Mouse (Mus musculus): ENCODE measurements around the gene Acap1. TPM values are rescaled to one million over a fixed set of nuclear protein-coding genes. Genes with fewer than 3 reads are reported as not detected.
A peak's percentile ranks its signal among the peaks of the same experiment; 100 is the strongest.

Acap1 gene
- total RNA-seq, 2 experiments from 2014 or later, result 2.8 to 3.2 TPM

- DNase-seq, result peak; percentile 95
Observed at GRCm38 (mm10) chr11:69901406-69901846, 6.1 kb upstream of the Acap1 start.

DNA sequence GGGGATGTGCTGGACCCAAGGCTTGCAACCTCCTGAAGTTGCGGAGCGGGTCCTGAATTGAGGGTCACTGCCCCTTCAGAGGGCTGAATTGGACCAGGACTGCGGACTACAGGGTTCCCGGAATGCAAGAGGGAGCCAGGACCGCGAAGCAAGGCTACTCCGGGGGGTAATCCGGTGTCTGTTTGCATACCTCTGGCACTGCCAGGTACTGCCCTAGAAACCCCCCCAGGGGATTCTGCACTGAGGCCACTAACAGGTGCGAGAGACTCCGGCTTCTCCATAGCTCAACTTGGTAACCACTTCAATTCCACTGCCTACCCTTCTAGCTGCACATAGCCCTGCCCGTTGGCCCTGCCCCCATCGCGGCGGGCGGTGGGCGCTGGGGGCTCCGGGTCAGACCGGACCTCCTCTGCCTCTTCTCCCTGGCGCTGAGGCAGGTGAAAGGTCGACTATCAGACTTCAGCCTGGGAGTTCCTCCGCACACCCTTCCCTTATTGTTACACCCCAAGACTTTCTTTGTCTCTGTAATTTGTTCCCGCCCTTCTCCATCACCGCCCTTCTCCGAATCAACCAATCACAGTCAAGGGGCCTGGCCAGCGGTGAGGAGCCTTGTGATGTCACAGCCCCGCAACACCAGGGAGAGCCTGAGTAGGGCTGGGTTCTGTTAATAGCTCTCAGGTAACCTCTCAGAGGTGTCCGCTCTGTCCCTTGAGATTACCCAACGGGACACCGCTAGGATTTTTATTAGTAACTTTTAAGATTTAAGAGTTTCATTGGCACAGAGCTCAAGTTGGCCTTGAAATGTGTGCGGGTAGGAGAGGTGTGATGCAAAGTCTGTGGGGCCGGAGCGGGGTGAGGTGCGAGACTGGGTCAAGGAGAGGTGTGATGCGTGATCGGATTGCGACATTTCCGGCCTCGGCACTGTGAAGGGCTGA, 5.4 kb upstream of the Acap1 start, which contains the start of the genes 2810408A11Rik and Neurl4:
TSS of gene 2810408A11Rik (minus strand) at position 517 of the 935 bp plus-strand sequence.
TSS of gene Neurl4 (plus strand) at position 602 of the 935 bp plus-strand sequence.
- DNase-seq, result peak; percentile 90

DNA sequence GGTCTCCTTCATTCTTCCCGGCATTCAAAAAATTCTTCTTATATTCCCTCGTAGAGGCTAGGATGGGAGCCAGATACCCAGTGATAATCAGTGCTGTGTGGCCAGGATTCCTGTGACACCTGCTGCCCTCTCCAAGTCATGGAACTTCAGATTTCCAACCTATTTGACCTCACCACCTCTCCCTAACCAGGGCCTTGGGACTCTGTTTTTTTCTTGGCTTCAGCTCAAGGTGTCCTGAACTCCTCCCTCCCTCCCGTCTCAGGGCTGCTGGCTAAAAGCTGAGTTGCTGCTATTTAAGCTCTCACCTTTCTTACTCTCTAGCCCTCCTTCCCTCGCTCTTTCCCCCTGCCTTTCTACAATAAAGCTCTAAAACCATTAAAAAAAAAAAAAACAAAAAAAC, 4.5 kb upstream of the Acap1 start:
- DNase-seq, result no peak

DNA sequence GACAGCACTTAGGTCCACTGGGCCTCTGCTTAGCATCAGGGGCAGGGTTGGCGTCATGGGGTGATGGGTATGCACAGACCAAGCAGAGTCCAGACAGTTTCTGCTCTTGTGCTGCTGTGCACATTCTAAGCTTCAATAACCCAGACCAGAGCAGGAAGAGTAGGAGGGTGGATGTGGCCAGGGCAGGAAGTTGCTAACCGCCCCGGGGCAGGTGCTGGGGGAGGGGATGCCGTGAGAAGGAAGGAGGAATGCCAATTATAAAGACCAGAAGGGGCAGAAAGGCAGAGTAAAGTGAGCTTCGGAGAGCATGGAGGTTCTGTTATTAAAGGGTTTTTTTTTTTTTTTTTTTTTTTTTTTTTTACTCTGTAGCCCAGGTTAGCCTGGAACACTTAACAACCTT, 668 bp downstream of the Acap1 start:
- no peak for DNase-seq

GRCm38 (mm10) chr11:69891482-69891881, 3.9 kb downstream of the Acap1 start:
- peak; percentile 71 for DNase-seq

DNA sequence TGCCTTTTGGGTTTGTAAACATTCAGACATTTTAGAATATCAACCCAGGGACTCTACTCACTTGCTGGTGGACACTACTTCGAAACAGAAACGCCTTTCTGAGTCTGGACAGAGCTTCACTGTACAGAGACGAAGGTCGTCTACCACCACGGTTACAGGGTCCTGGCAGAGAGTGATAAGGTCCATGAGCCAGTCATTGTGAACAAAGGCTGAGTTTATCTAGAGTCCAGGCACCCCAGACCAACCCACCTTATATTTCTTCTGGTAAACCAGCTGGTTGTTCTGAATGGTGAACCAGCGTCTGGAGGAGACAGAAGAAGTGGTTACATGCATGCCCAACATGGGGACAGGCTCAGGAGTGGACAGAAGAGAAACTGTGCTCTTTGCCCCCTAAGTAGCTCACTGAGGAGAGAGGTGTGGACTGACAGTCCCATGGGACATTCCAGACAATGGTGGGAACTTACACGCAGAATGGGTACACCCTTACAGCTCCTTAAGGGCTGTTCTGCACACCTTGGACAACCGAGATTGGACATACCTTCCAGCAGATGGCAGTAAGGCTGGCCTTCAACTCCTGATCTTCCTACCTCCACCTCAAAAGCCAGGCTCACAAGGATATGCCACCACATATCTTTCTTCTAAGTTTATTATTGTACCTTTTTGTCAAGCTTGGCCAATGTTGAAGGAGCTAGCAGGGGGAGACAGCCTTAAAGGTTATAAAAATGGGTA, 8.3 kb downstream of the Acap1 start:
- DNase-seq, result no peak

DNA sequence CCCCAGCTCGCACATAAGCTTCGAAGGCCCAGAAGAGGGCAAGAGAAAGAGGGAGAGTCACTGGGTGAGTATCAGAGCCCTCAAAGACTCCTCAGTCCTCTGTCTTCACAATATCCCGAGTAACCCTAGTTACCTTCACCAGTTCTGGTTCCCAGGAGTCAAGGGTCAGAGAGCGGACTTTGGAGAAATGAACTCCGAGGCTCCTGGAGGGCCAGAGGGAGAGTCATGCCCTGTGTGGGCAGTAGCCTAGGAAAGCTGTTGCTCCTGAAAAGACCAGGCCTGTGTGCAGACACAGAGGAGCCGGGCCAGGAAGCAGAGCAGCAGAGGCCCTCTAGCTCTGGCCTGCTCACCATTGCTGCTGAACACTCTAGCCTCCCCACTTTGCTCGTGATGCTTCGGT, 10.7 kb downstream of the Acap1 start:
- DNase-seq, result no peak

- no peak for DNase-seq
Observed at GRCm38 (mm10) chr11:69884240-69884639, 11.1 kb downstream of the Acap1 start.

DNA sequence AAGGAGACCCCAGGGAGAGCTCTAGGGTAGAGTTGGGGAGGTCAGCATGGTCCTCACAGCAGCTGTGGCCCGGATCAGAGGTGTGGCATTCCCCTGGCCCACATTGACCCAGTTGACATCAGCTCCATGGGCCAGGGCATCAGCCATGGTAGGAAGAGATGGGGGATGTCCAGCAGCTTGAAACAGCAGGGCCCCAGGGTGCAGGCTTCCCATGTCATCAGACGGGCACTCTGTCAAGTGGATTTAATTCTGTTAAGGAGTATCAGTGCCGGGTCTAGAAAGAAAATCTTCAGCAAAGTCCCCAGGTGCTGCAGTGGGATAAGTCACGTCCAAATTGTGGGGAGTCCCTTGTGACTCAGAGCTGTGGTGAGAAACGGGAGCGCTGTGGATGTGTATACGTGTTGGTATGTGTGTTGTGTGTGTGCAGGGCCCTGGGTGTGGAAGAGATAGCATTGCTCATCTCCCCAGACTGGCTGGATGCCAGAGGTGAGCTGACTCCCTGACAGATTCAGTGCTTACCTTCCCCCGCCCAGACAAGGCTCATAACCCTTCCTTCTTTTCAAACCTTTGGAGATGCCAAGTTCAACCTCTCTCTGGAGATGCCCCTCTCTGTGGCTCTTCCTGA, 11.7 kb downstream of the Acap1 start:
- DNase-seq, result peak; percentile 37

DNA sequence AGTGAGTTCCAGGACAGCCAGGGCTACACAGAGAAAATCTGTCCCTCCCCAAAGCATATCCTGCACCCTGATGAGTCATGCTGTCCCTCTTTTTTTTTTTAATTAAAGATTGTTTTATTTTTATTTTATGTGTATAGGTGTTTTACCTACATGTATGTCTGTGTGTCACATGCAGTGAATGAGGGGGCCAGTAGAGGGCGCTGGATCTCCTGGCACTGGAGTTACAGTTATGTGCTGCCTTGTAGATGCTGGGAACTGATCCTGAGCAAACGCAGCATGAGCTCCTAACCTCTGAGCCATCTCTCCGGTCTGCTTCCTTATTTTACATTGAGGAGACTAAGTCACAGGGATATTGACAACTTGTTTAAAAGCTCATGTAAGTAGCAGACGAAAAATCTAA, 12.3 kb downstream of the Acap1 start:
- DNase-seq, result peak; percentile 41

GRCm38 (mm10) chr11:69881787-69882670, 13.3 kb downstream of the Acap1 start:
- no peak for DNase-seq

DNA sequence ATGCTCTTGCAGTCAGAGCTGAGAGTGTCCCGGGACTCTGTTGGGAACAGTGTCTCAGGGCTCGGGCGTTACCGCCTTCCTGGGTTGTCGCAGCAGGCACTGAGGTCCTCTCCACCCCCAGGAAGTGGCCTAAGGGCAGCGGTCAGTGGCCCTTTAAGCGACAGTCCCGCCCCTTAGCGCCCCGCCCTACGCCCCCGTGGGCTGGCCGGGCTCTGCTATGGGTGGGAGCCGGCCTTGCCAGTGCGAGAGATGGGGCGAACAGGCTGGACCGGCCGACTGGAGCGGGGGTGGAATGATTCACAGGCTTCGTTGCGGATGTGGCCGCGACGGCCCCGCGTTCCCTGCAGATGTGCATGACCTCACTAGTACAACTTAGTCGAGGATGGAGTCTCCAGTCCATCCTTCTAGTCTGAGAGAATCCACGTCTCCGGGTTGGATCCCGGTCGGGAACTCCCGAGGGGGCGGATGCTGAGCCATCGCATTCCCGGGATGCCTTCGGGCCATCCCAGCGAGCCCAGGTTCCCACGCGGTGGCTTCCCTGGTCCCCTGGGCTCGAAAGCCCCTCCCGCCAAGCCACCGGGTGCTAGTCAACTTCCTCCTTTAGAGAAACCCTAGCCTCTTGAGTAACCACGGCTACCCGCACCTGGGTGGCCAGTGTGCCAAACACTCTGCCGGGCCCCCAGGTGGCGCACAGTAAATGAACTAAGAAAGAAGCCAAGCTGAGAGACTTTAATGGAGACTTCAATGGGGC, 14.3 kb downstream of the Acap1 start, which contains the start of gene Kctd11:
TSS of gene Kctd11 (minus strand) at position 554 of the 751 bp plus-strand sequence.
- peak; percentile 91 for DNase-seq

DNA sequence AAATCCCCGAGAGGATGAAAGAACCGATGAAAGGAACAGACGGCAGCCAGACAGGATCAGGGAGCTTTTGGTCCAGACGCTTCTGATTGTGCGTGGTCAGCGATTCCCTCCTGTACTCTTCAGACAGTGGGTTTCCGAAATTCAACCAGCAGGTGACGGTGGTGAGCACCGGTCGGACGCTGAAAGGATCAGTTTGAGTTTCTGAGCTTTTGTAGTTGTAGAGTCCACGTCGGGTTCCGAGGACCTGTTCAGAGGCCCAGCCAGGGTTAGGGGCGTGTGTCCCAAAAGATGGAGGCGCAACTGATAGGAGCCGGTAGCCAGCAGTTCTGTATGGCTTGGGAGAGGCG, 14.9 kb downstream of the Acap1 start:
- peak; percentile 82 for DNase-seq

DNA sequence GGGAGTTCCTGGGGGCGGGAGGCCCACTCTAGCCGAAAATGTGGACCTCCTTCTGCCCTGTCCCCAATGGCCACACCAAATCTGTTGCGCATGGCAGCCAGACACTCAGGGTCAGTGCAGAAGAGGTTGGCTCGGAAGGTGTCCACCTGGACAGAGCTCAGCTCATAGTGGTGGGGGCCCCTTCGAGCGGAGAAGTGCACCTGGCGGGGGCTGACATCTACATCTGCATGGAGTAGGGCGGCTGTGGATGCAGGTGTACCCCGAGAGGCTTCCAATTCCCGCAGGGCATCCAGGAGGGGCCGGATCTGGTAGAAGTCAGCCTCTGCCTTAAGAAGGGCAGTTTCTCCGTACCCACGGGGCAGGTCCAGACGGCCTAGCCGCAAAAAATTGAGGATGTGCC, 15.6 kb downstream of the Acap1 start:
- no peak for DNase-seq

DNA sequence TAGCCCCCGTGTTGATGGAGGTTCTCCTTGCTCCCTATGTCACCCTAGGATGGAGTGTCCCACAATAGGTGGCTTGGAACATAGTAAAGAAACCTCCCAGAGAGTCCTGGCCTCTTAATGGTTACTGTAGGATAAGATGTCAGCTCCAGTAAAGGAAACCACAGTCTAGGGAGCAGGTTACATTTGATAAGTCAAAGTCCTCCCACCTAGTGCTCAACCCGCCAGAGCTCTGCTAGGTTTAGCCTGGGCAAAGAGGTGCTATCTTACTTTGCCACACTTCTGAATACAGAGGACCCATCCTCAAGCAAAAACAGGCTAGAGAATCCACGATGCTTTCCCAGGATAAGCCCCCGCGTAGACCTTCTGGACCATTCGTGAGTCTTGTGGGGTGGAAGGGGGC, 16.4 kb downstream of the Acap1 start:
- no peak for DNase-seq

DNA sequence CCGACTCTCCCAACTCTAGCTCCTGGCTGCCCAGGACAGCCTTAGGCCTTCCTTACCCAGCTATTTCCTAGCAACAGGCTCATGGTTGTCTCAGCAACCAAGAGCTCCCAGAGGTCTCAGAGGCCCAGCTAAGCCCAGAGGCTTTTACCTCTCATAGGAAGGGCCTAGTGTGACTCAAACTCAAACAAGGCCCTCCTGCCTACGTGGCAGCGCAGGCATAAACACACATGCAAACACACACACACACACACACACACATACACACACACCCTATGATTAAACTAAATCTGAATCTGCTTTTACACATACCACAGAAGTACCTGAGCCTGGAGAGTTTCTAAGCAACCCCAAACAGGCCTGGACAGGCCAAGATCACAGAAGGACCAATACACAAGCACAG, 16.9 kb downstream of the Acap1 start:
- DNase-seq, result no peak

DNA sequence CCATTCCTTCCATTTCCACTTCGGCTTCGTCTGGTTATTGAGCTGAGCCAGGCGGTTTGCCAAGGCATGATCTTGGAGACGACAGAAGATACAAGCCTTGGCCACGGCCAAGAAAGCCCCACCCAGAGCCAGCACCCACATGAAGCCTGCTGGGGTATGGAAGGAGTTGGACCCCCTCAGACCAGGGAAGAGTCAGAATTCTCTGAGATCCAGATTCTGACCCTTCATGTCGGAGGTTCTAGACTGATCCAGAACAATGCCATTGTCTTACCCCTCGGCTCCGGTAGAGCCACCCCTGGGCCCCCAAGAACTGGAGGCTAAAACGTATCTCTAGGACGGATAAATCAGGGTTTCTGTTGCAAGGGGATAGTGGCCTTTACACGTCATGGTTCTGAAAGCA, 17.5 kb downstream of the Acap1 start, which contains the start of gene Tmem95:
TSS of gene Tmem95 (minus strand) at position 141 of the 400 bp plus-strand sequence.
- DNase-seq, result peak; percentile 23

- DNase-seq, result peak; percentile 95
Observed at GRCm38 (mm10) chr11:69876867-69877266, 18.5 kb downstream of the Acap1 start.

DNA sequence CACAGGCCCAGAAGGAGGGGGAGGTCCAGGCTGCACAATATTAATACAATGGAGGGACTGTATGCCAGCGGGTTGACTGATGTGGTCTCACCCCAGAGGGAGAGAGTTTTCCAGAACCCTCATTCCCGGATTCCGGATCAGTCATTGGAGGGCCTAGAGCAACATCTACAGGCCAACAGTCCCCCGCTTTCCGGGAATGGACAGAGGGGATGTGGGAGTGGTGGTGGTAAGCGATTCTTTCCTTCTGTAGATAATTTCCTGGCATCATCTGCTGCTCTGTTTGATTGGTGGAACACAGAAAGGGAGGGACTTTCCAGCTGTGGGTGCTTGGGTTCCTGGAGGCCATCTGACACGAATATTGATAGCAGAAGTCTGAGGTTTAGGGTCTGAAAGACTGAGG, 19.2 kb downstream of the Acap1 start:
- DNase-seq, result peak; percentile 73

DNA sequence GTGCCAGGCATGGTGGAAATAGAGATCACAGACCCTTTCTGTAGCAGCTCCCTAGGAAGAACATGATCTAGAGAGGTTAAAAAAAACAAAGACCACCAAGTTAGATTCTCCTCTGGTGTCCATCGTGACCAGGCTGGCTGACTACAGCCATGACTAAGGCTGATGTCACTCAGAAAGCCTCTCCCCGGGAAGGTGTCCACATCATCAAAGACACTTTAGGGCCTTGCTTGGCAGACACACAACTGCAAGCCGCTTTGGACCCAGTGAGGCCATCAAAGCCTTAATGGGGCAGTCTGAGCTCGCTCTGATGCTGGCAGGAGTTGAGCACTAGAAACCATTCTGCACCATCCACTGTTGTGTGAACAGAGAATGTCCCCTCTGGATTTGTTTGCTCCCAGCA, 22.9 kb downstream of the Acap1 start:
- DNase-seq, result no peak

DNA sequence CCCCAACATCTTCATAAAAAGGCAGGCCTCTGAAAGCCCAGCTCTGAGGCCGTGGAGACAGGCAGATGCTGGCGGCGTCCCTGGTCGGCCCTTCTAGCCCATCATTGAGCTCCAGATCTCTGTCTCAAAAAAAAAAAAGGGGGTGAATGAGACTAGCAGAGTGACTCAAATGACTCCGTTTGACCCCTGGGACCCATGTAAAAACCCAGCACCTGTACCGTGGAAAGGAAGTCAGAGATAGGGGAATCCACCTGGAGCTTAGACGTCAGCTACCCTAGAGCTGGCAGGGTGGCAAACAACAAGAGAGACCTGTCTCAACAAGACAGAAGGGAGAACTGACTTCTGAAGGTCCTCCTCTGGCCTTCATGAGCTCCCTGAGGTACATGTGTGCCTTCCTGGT, 23.5 kb downstream of the Acap1 start:
- no peak for DNase-seq

Data from heart, postnatal 4 days (tissue).